Mouse (Mus musculus): Measurements from ENCODE around the gene 2010300C02Rik.

DNA sequence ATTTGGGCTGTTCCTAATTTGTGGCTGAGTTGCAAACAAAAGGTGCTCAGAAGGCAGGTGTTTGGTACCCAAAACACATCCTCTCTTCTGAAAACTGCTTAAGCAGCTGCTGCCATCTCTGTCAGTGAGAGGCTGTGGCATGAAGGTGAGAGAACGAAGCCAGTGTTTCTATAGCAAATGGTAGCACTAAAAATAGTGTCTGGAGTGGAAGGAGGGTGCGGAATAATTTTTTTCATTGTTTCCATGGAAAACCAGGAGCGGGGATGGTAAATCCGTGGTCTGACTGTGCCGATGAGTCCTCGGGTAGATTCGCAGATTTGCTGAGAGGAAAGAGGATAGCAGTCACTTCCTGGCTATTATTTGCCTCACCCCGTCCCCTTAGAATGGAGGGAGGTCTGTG, 6.5 kb upstream of the 2010300C02Rik start:
- no peak for TF ChIP-seq POLR2A (IDR thresholded peaks at IDR 0.05; ENCODE audit: extremely low read depth, insufficient read depth, low read length)
- TF ChIP-seq CTCF (IDR thresholded peaks at IDR 0.05; ENCODE audit: low read depth, low read length) = no peak

All from liver, adult 2 months (tissue).